Mouse (Mus musculus) limb, embryonic 15.5 days (tissue): ENCODE results near the gene Mindy3. TPM values are rescaled to one million over a fixed set of nuclear protein-coding genes. Genes with fewer than 3 reads are reported as not detected.

ENCODE experiments used
- ATAC-seq: fragments of 200-750 bp; cut with Nextera tagmentation; 2 replicates; pipeline ENCODE4 v1.8.0; 2017; ENCODE audit warnings: low read depth, moderate TSS enrichment; ENCODE audit not compliant: insufficient number of reproducible peaks, low FRiP score, low TSS enrichment
- H3K27ac ChIP-seq: fragments of 300-500 bp; sonication (generic); 2 replicates; pipeline ENCODE4 v1.5.1; 2015; ENCODE audit warnings: moderate library complexity, mild to moderate bottlenecking, inconsistent platforms
- H3K27me3 ChIP-seq: fragments of 300-500 bp; sonication (generic); 2 replicates; pipeline ENCODE4 v1.6.1; 2015; ENCODE audit warnings: inconsistent platforms
- H3K36me3 ChIP-seq: fragments of 300-500 bp; sonication (generic); 2 replicates; pipeline ENCODE4 v1.6.1; 2015; ENCODE audit warnings: inconsistent platforms
- H3K4me1 ChIP-seq: fragments of 300-500 bp; sonication (generic); 2 replicates; pipeline ENCODE4 v1.6.1; 2015; ENCODE audit warnings: inconsistent platforms
- H3K4me2 ChIP-seq: fragments of 300-500 bp; sonication (generic); 2 replicates; pipeline ENCODE4 v1.6.1; 2015; ENCODE audit warnings: mild to moderate bottlenecking, inconsistent platforms
- H3K4me3 ChIP-seq: fragments of 300-500 bp; sonication (generic); 2 replicates; pipeline ENCODE4 v1.5.1; 2015; ENCODE audit warnings: mild to moderate bottlenecking, inconsistent platforms
- H3K9ac ChIP-seq: fragments of 300-500 bp; sonication (generic); 2 replicates; pipeline ENCODE4 v1.6.1; 2015; ENCODE audit warnings: inconsistent platforms
- H3K9me3 ChIP-seq: fragments of 300-500 bp; sonication (generic); 2 replicates; pipeline ENCODE4 v1.6.1; 2016; ENCODE audit warnings: inconsistent platforms
- WGBS: fragments of 180-500 bp; shearing (Covaris S2); methylation state at CpG from one replicate; pipeline ENCODE4 v1.1.7; 2015; 5-methylcytosine and 5-hydroxymethylcytosine counted together
- polyA plus RNA-seq: library from polyadenylated mRNA; unstranded; fragments of >200 nt; fragmentation: Nextera tagmentation; extraction: Ambion mirVana; gene quantifications from 2 replicates; pipeline ENCODE4 v1.2.1, GENCODE M21; 2015

The Mindy3 gene
- polyA plus RNA-seq, 1 experiment from 2014 or later: 32.2 TPM

- H3K4me1 ChIP-seq: peaks cover 21% of the 10 kb centered on the region
- ATAC-seq: no peak
- H3K36me3 ChIP-seq: no peaks in the 10 kb centered on the region
- no peak overlapping the region for H3K27ac ChIP-seq
- no peak overlapping the region for H3K4me3 ChIP-seq
- no peak overlapping the region for H3K4me2 ChIP-seq
- 85% methylated on average over 5 of the region's 5 CpGs for WGBS
- no peaks in the 10 kb centered on the region for H3K9me3 ChIP-seq
- no peak overlapping the region for H3K9ac ChIP-seq
- no peaks in the 10 kb centered on the region for H3K27me3 ChIP-seq
Measured at GRCm38 (mm10) chr2:12297287-12297686, 122.0 kb downstream of the Mindy3 start.

Other genes with a start within 250 kb of the Mindy3 start
- gene Itga8, start 117.5 kb downstream of the Mindy3 start, polyA plus RNA-seq: 12.9 and 13.0 TPM in 2 replicates